Comparison of ENCODE assay signal across 13 mouse cellular contexts in the genomic region with DNA sequence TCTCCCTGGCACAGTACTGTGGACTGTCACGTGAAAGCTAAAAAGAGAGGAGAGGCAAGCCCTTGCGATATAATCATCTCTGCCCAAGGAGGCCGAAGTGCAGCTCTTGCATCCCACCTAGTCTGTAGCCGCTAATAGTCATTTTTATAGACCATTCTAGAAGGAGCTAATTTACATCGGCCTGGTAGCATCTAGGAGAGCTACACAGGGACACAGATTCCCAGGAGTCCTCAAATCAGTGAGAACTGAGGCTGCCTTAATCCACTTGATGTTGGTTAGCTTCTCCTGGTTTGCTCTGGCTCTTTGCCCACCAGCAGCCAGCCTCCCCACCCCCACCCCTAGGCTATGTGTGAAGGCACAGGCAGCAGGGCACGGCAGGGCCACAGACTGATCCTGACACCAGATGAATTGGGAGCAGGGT.
DNase-seq lines count a peak whose midpoint lies in the region; ATAC-seq lines count a peak whose summit lies in the region.
"Had no signal": no experiment of that assay in that cellular context is flagged by ENCODE, and none has a peak within 500 bp of the region (broad histone marks: within the 10 kb centered on the region; RNA-seq: fewer than 3 reads in every experiment).

No protein-coding gene starts in this region.

- H3K4me3 ChIP-seq in embryonic facial prominence, embryonic 11.5 days (ENCODE audit: low read depth, low read length): no peak overlapping the region
- H3K4me3 ChIP-seq in forebrain, embryonic 16.5 days (replicated peaks; ENCODE audit: low read length): no peak overlapping the region
- no peak overlapping the region for H3K4me3 ChIP-seq in midbrain, embryonic 15.5 days
- H3K4me3 ChIP-seq: embryonic facial prominence, embryonic 12.5 days; liver, embryonic 15.5 days had no signal

- peaks cover 4% of the 10 kb centered on the region for H3K4me1 ChIP-seq in embryonic facial prominence, embryonic 11.5 days (ENCODE audit: control insufficient read depth, insufficient read depth, low read length)
- peaks cover 36% of the 10 kb centered on the region for H3K4me1 ChIP-seq in forebrain, embryonic 16.5 days (replicated peaks; ENCODE audit: control insufficient read depth, insufficient read depth, low read length)
- H3K4me1 ChIP-seq in midbrain, embryonic 15.5 days: peaks cover 46% of the 10 kb centered on the region
- H3K4me1 ChIP-seq: liver, embryonic 15.5 days had no signal

- no peaks in the 10 kb centered on the region; the same call in 1 of the 2 replicates for H3K9me3 ChIP-seq in embryonic facial prominence, embryonic 11.5 days (replicated peaks; ENCODE audit: control insufficient read depth, low read length)
- no peaks in the 10 kb centered on the region for H3K9me3 ChIP-seq in forebrain, embryonic 16.5 days (ENCODE audit: control insufficient read depth, low read length)
- H3K9me3 ChIP-seq in midbrain, embryonic 15.5 days: no peaks in the 10 kb centered on the region
- H3K9me3 ChIP-seq: liver, embryonic 15.5 days had no signal

- H3K9ac ChIP-seq in embryonic facial prominence, embryonic 11.5 days (replicated peaks; ENCODE audit: low read length): no peak overlapping the region
- no peak overlapping the region for H3K9ac ChIP-seq in forebrain, embryonic 16.5 days (replicated peaks; ENCODE audit: low read depth, low read length)
- H3K9ac ChIP-seq in midbrain, embryonic 15.5 days: no peak overlapping the region
- H3K9ac ChIP-seq: embryonic facial prominence, embryonic 12.5 days; liver, embryonic 15.5 days had no signal

- H3K36me3 ChIP-seq in embryonic facial prominence, embryonic 11.5 days (replicated peaks; ENCODE audit: control insufficient read depth, insufficient read depth, low read depth, low read length): no peaks in the 10 kb centered on the region
- H3K36me3 ChIP-seq in forebrain, embryonic 16.5 days (ENCODE audit: control insufficient read depth, insufficient read depth): no peaks in the 10 kb centered on the region
- H3K36me3 ChIP-seq in midbrain, embryonic 15.5 days (replicated peaks): no peaks in the 10 kb centered on the region
- H3K36me3 ChIP-seq: embryonic facial prominence, embryonic 12.5 days; liver, embryonic 15.5 days had no signal

- no peaks in the 10 kb centered on the region for H3K27me3 ChIP-seq in embryonic facial prominence, embryonic 11.5 days (ENCODE audit: control insufficient read depth, insufficient read depth, low read length)
- no peaks in the 10 kb centered on the region for H3K27me3 ChIP-seq in forebrain, embryonic 16.5 days (replicated peaks; ENCODE audit: control insufficient read depth, insufficient read depth, low read length)
- H3K27me3 ChIP-seq in midbrain, embryonic 15.5 days (replicated peaks): no peaks in the 10 kb centered on the region
- H3K27me3 ChIP-seq: embryonic facial prominence, embryonic 12.5 days; liver, embryonic 15.5 days had no signal

- 65% methylated on average over 6 of the region's 6 CpGs for WGBS in embryonic facial prominence, embryonic 11.5 days
- whole genome bisulfite sequencing in forebrain, embryonic 16.5 days: 38% methylated on average over 6 of the region's 6 CpGs
- WGBS in midbrain, embryonic 15.5 days: 27% methylated on average over 6 of the region's 6 CpGs

- ATAC-seq in embryonic facial prominence, embryonic 11.5 days (replicated peaks; ENCODE audit: insufficient number of reproducible peaks, low FRiP score, low TSS enrichment, low read depth): peak; percentile 67; the same call in 1 of the 2 replicates
- ATAC-seq in forebrain, embryonic 16.5 days: peak; percentile 67
- peak; percentile 51; the same call in 1 of the 2 replicates for ATAC-seq in midbrain, embryonic 15.5 days (replicated peaks)

- H3K27ac ChIP-seq in embryonic facial prominence, embryonic 11.5 days (replicated peaks; ENCODE audit: low read depth, low read length): no peak overlapping the region
- H3K27ac ChIP-seq in forebrain, embryonic 16.5 days (ENCODE audit: low read length): peak overlapping the region; percentile 10; the same call in 1 of the 2 replicates
- H3K27ac ChIP-seq in midbrain, embryonic 15.5 days: peak overlapping the region; percentile 61
- H3K27ac ChIP-seq: embryonic facial prominence, embryonic 12.5 days; liver, embryonic 15.5 days had no signal

- H3K4me2 ChIP-seq in embryonic facial prominence, embryonic 11.5 days (ENCODE audit: low read depth, low read length): no peak overlapping the region
- no peak overlapping the region for H3K4me2 ChIP-seq in forebrain, embryonic 16.5 days (ENCODE audit: low read length)
- H3K4me2 ChIP-seq in midbrain, embryonic 15.5 days: no peak overlapping the region
- H3K4me2 ChIP-seq: embryonic facial prominence, embryonic 12.5 days; liver, embryonic 15.5 days had no signal

- DNase-seq in kidney, adult 9 months: peak; percentile 49
- no peak for DNase-seq in kidney, postnatal 14 days
- no peak for DNase-seq in embryonic facial prominence, embryonic 11.5 days (ENCODE audit: low spot score)
- no peak for DNase-seq in urinary bladder, postnatal 25 days (ENCODE audit: low spot score)
- DNase-seq in embryo, embryonic 9.5 days (ENCODE audit: extremely low spot score): no peak
- DNase-seq: adrenal gland, adult 8-10 months; gastrocnemius, postnatal 14 days; spleen, adult 18-20 months; thymus, postnatal 4 days had no signal
